Mouse (Mus musculus): ENCODE results near the gene Eef1e1.

- TF ChIP-seq GATA1 (IDR thresholded peaks at IDR 0.05; ENCODE audit: borderline replicate concordance, low read length) (no peak), FLI1 (IDR thresholded peaks at IDR 0.05; ENCODE audit: low read length) (no peak)
Measured at GRCm38 (mm10) chr13:38657865-38658264, 993 bp downstream of the Eef1e1 start.

All from megakaryocyte, embryonic 14.5 days (primary cell).